In genomic region chr3:83128449-83128922, GRCm38 (mm10) we compare ENCODE assay signal across 9 mouse cellular contexts. TPM values are rescaled to one million over a fixed set of nuclear protein-coding genes. Genes with fewer than 3 reads are reported as not detected.
DNase-seq lines count a peak whose midpoint lies in the region; ATAC-seq lines count a peak whose summit lies in the region.
"Had no signal": no experiment of that assay in that cellular context is flagged by ENCODE, and none has a peak within 500 bp of the region (broad histone marks: within the 10 kb centered on the region; RNA-seq: fewer than 3 reads in every experiment).

No protein-coding gene starts in this region.

- no peak overlapping the region for H3K27ac ChIP-seq in heart, embryonic 12.5 days (ENCODE audit: poor library complexity, severe bottlenecking)
- no peak overlapping the region for H3K27ac ChIP-seq in forebrain, embryonic 14.5 days (ENCODE audit: low read depth, low read length)
- no peak overlapping the region for H3K27ac ChIP-seq in limb, embryonic 10.5 days
- H3K27ac ChIP-seq in midbrain, embryonic 15.5 days: no peak overlapping the region

- H3K4me1 ChIP-seq in heart, embryonic 12.5 days (replicated peaks): peaks cover 22% of the 10 kb centered on the region
- peaks cover 16% of the 10 kb centered on the region for H3K4me1 ChIP-seq in forebrain, embryonic 14.5 days (ENCODE audit: control insufficient read depth, insufficient read depth, low read length)
- H3K4me1 ChIP-seq in limb, embryonic 10.5 days: peaks cover 34% of the 10 kb centered on the region
- peaks cover 31% of the 10 kb centered on the region for H3K4me1 ChIP-seq in midbrain, embryonic 15.5 days

- peak overlapping the region; percentile 91 for H3K4me2 ChIP-seq in heart, embryonic 12.5 days
- peak overlapping the region; percentile 99 for H3K4me2 ChIP-seq in forebrain, embryonic 14.5 days (ENCODE audit: low read length)
- peak overlapping the region; percentile 99 for H3K4me2 ChIP-seq in midbrain, embryonic 15.5 days

- no peaks in the 10 kb centered on the region for H3K36me3 ChIP-seq in heart, embryonic 12.5 days
- H3K36me3 ChIP-seq in forebrain, embryonic 14.5 days (ENCODE audit: control insufficient read depth, insufficient read depth, low read length): no peaks in the 10 kb centered on the region
- H3K36me3 ChIP-seq in limb, embryonic 10.5 days: no peaks in the 10 kb centered on the region
- no peaks in the 10 kb centered on the region for H3K36me3 ChIP-seq in midbrain, embryonic 15.5 days (replicated peaks)
- H3K36me3 ChIP-seq: G1E had no signal

- peak overlapping the region; percentile 55; the same call in 1 of the 2 replicates for H3K9ac ChIP-seq in heart, embryonic 12.5 days
- peak overlapping the region; percentile 60 for H3K9ac ChIP-seq in forebrain, embryonic 14.5 days (ENCODE audit: low read length)
- peak overlapping the region; percentile 46 for H3K9ac ChIP-seq in midbrain, embryonic 15.5 days

- H3K4me3 ChIP-seq in heart, embryonic 12.5 days: peak overlapping the region; percentile 72
- peak overlapping the region; percentile 48 for H3K4me3 ChIP-seq in forebrain, embryonic 14.5 days (ENCODE audit: low read depth, low read length)
- H3K4me3 ChIP-seq in limb, embryonic 10.5 days: peak overlapping the region; percentile 64
- peak overlapping the region; percentile 60 for H3K4me3 ChIP-seq in midbrain, embryonic 15.5 days

- no peak for DNase-seq in heart, adult 9 months (ENCODE audit: low spot score in 2 of 2)
- peak; percentile 64 for DNase-seq in ZHBTc4 (ENCODE audit: low read depth, low spot score)
- DNase-seq in forebrain, embryonic 14.5 days (ENCODE audit: low spot score): peak; percentile 60
- DNase-seq in limb, embryonic 10.5 days (ENCODE audit: low spot score): peak; percentile 61
- no peak for DNase-seq in frontal cortex, postnatal 25 days (ENCODE audit: low spot score in 2 of 2)
- DNase-seq in urinary bladder, postnatal 25 days (ENCODE audit: low spot score): no peak

- H3K27me3 ChIP-seq in heart, embryonic 12.5 days (replicated peaks): peaks cover 76% of the 10 kb centered on the region
- peaks cover 56% of the 10 kb centered on the region for H3K27me3 ChIP-seq in forebrain, embryonic 14.5 days (replicated peaks; ENCODE audit: control insufficient read depth, insufficient read depth, low read length)
- H3K27me3 ChIP-seq in limb, embryonic 10.5 days (ENCODE audit: low read depth, poor library complexity, severe bottlenecking): peaks cover 84% of the 10 kb centered on the region
- H3K27me3 ChIP-seq in midbrain, embryonic 15.5 days (replicated peaks): peaks cover 37% of the 10 kb centered on the region

- under 1% methylated on average over 43 of the region's 43 CpGs for WGBS in heart, embryonic 12.5 days
- 1% methylated on average over 43 of the region's 43 CpGs for WGBS in forebrain, embryonic 14.5 days
- WGBS in limb, embryonic 10.5 days: under 1% methylated on average over 43 of the region's 43 CpGs
- under 1% methylated on average over 43 of the region's 43 CpGs for WGBS in midbrain, embryonic 15.5 days

- no peaks in the 10 kb centered on the region for H3K9me3 ChIP-seq in heart, embryonic 12.5 days (replicated peaks)
- H3K9me3 ChIP-seq in forebrain, embryonic 14.5 days (replicated peaks; ENCODE audit: control insufficient read depth, low read length): no peaks in the 10 kb centered on the region
- no peaks in the 10 kb centered on the region for H3K9me3 ChIP-seq in limb, embryonic 10.5 days (replicated peaks)
- H3K9me3 ChIP-seq in midbrain, embryonic 15.5 days: no peaks in the 10 kb centered on the region

- ATAC-seq in heart, embryonic 12.5 days (ENCODE audit: insufficient number of reproducible peaks, low FRiP score): peak; percentile 14; the same call in 1 of the 2 replicates
- ATAC-seq in forebrain, embryonic 14.5 days: peak; percentile 47
- peak; percentile 35 for ATAC-seq in midbrain, embryonic 15.5 days (replicated peaks)

RNA-seq across cellular contexts. Expression of gene Dchs2, which starts 0.7 kb away (rescaled TPM):
- 0.11 and 0.15 TPM in 2 replicates for polyA plus RNA-seq in heart, embryonic 12.5 days (2016; fragmentation: Nextera tagmentation; extraction: Ambion mirVana)
- polyA plus RNA-seq in forebrain, embryonic 14.5 days (2014; fragmentation: Nextera tagmentation; extraction: Ambion mirVana): 0.27 and 0.45 TPM in 2 replicates
- 0.08 and 0.14 TPM in 2 replicates for polyA plus RNA-seq in limb, embryonic 10.5 days (2016; fragmentation: Nextera tagmentation; extraction: Ambion mirVana)
- 0.83 and 0.92 TPM in 2 replicates for polyA plus RNA-seq in midbrain, embryonic 15.5 days (2015; fragmentation: Nextera tagmentation; extraction: Ambion mirVana)
- polyA plus RNA-seq: G1E had no signal

Comparison
In these comparisons a context has a peak if more than half of its experiments do, and no peak if none do; other contexts are left out.
1. DNase-seq: peak in ZHBTc4 (single experiment), forebrain, embryonic 14.5 days (single experiment) and limb, embryonic 10.5 days (single experiment); none in heart, adult 9 months (0 of 2), frontal cortex, postnatal 25 days (0 of 2) and urinary bladder, postnatal 25 days (single experiment).
2. Peak in every context shown above with its lines, with median percentiles within 50 percentile points of each other: ATAC-seq, H3K4me2 ChIP-seq, H3K4me3 ChIP-seq and H3K9ac ChIP-seq.